Mouse (Mus musculus): ENCODE measurements around the gene Etv4.

DNA sequence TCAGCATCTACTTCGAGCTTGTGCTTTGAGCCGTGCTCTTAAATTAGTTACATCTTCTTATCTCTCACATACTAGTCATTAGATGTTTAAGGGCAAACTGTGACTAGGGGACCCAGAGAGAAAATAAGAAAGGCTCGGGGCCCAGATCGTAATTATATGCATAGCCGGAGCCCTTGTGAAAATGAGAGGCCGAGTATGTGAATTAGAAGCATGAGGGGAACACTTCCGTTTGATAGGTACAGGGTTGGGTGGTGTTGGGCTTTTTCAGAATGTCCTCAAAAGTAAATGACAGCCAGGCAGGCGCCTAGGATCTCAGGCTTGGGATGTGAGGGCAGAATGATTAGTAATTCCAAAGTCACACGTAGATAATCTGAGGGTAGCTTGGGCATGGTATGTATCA is 51.6 kb downstream of the Etv4 start:
- TF ChIP-seq CTCF (conservative IDR thresholded peaks at IDR 0.05; ENCODE audit: low read length) (no peak), NANOG (IDR thresholded peaks at IDR 0.05; ENCODE audit: borderline replicate concordance, low read length) (no peak), POU5F1 (IDR thresholded peaks at IDR 0.05; ENCODE audit: borderline replicate concordance, low read length) (no peak)

All from E14TG2a.4 (cell line).